Mouse (Mus musculus) hindbrain, embryonic 16.5 days (tissue): ENCODE data around the gene Tenm3. TPM values are rescaled to one million over a fixed set of nuclear protein-coding genes. Genes with fewer than 3 reads are reported as not detected.
A peak's percentile ranks its signal among the peaks of the same experiment; 100 is the strongest.

ENCODE experiments used
- ATAC-seq: fragments of 200-750 bp; cut with Nextera tagmentation; 2 replicates; pipeline ENCODE4 v1.8.0; 2017; ENCODE audit warnings: moderate TSS enrichment, moderate library complexity
- H3K27ac ChIP-seq: fragments of 300-500 bp; sonication (generic); 2 replicates; pipeline ENCODE4 v1.5.1; 2014; ENCODE audit warnings: low read depth, mild to moderate bottlenecking, control low read depth, low read length, moderate library complexity
- H3K27me3 ChIP-seq: fragments of 300-500 bp; sonication (generic); replicated peaks from 2 replicates; pipeline ENCODE4 v1.6.1; 2014; ENCODE audit warnings: low read length; ENCODE audit not compliant: control insufficient read depth, insufficient read depth
- H3K36me3 ChIP-seq: fragments of 300-500 bp; sonication (generic); 2 replicates; pipeline ENCODE4 v1.6.1; 2014; ENCODE audit warnings: mild to moderate bottlenecking, low read length, moderate library complexity, mixed read lengths; ENCODE audit not compliant: control insufficient read depth, insufficient read depth
- H3K4me1 ChIP-seq: fragments of 300-500 bp; sonication (generic); 2 replicates; pipeline ENCODE4 v1.6.1; 2014; ENCODE audit warnings: low read depth, low read length; ENCODE audit not compliant: control insufficient read depth, insufficient read depth
- H3K4me2 ChIP-seq: fragments of 300-500 bp; sonication (generic); 2 replicates; pipeline ENCODE4 v1.6.1; 2014; ENCODE audit warnings: mild to moderate bottlenecking, low read length, control low read depth, moderate library complexity
- H3K4me3 ChIP-seq: fragments of 300-500 bp; sonication (generic); 2 replicates; pipeline ENCODE4 v1.5.1; 2014; ENCODE audit warnings: mild to moderate bottlenecking, low read length, control low read depth, moderate library complexity
- H3K9ac ChIP-seq: fragments of 300-500 bp; sonication (generic); 2 replicates; pipeline ENCODE4 v1.6.1; 2014; ENCODE audit warnings: low read depth, mild to moderate bottlenecking, control low read depth, low read length, moderate library complexity
- H3K9me3 ChIP-seq: fragments of 300-500 bp; sonication (generic); 2 replicates; pipeline ENCODE4 v1.6.1; 2014; ENCODE audit warnings: mild to moderate bottlenecking, low read length, moderate library complexity; ENCODE audit not compliant: control insufficient read depth
- WGBS: fragments of 180-500 bp; shearing (Covaris S2); extraction: QIAGEN DNeasy Blood & Tissue Kit; methylation state at CpG from one replicate; pipeline ENCODE4 v1.1.7; 2014; 5-methylcytosine and 5-hydroxymethylcytosine counted together
- polyA plus RNA-seq: library from polyadenylated mRNA; unstranded; fragments of >200 nt; fragmentation: Nextera tagmentation; extraction: Ambion mirVana; gene quantifications from 2 replicates; pipeline ENCODE4 v1.2.1, GENCODE M21; 2015

Gene Tenm3
- polyA plus RNA-seq, 1 experiment from 2014 or later = 24.2 TPM

DNA sequence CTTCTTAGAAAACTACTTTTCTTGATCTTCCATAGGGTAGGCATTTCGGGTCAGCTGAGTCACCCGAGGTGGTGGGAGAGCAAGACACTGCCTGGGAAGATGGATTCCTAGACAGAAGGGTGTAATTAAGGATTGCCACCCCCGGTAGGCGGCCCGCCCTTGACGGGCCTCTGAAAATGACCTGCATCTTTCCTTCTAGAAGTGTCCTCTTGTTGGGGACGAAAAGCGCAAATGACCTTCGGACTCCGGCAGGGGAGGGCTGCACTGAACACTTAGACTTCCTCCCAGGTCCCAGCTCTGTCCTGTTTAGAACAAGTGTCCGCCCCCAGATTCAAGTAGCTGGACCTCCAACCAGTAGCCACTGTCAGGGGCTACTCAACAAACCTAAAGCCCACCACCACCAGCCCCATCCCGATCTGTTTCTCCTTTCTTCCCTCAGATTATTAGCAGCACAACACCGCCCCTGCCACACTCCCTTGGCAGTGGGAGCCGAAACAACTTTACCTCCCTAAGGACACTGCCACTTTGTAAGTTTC, 687 bp upstream of the Tenm3 start:
- H3K27ac ChIP-seq = 0 out of 2 replicates have a peak overlapping the region, but pooled peaks have one; percentile 8
- H3K4me3 ChIP-seq = peak overlapping the region; percentile 86
- ATAC-seq = no peak
- peak overlapping the region; percentile 91 for H3K4me2 ChIP-seq
- peak overlapping the region; percentile 84 for H3K9ac ChIP-seq
- no peaks in the 10 kb centered on the region for H3K9me3 ChIP-seq
- H3K27me3 ChIP-seq = peaks cover 10% of the 10 kb centered on the region; the same call in 1 of the 2 replicates
- H3K4me1 ChIP-seq = peaks cover 9% of the 10 kb centered on the region
- WGBS = under 1% methylated on average over 14 of the region's 14 CpGs
- H3K36me3 ChIP-seq = no peaks in the 10 kb centered on the region

DNA sequence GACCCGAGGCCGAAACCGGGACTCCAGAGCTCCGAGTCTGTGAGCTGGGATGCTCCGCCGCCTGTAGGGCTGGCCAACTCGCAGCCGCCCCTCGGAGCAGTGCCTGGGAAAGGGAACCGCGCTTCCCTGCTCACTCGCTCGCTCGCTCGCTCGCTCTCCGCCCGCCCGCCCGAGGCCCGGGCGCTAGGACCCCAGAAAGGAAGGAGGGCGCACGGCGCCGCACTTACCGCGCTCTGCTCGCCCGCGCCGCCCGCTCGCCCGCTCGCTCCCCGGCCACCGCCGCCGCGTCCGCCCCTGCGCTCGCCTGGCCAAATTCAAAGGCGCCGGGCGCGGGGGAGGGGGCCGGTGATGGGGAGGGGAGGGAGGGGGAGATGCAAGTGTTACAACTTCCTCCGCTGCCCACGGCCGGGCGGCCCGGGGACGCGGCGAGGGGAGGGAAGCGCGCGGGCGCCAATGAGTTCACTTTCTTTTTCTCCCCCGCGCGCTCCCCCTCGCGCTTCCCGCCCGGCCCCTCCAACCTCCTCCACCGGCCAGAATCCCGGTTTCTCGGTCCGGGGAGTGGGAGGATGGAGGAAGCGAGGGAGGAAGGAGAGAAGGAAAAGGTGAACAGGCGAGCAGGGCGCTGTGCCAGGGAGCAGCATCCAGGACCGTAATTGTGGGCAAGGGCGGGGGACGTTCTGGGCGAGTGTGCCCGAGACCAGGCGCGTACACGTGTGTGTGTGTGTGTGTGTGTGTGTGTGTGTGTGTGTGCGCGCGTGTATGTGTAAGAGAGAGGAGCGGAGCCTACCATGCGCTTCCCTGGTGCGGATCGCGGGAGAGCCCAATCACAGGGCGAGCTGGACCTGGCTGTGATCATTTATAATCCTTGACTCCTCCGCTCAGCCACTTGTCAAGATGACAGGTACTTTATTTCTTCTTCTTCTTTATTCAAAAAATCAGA, 490 bp downstream of the Tenm3 start:
- peaks cover 10% of the 10 kb centered on the region; the same call in 1 of the 2 replicates for H3K27me3 ChIP-seq
- H3K4me1 ChIP-seq = peaks cover 9% of the 10 kb centered on the region
- peak overlapping the region; percentile 86 for H3K4me3 ChIP-seq
- no peaks in the 10 kb centered on the region for H3K9me3 ChIP-seq
- peak overlapping the region; percentile 91 for H3K4me2 ChIP-seq
- peak overlapping the region; percentile 85 for H3K27ac ChIP-seq
- peak overlapping the region; percentile 84 for H3K9ac ChIP-seq
- peak; percentile 85 for ATAC-seq
- under 1% methylated on average over 70 of the region's 93 CpGs for WGBS
- no peaks in the 10 kb centered on the region for H3K36me3 ChIP-seq

DNA sequence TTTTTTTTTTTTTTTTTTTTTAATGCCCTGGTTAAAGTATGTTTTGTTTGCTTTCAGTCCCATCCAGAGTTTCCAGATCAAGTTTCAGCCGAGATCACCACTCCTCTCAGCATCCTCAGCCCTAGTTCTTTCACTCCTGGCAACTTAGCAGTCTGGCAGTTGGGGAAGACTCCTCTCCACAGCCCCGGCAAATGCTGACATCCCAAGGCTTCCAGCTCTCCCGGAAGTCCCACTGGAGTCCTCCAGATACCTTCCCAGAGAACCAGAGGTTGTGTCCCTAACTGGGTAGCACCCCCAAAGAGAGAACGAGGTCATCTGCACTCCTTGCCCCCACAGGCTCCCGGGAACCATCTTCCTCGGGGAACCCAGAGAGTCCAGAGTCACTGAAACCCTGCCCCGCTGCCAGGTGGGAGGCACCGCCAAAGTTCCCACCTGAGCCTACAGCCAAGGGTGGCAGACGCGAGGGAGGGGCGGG, 1.2 kb downstream of the Tenm3 start:
- Histone ChIP-seq H3K27me3 (peaks cover 8% of the 10 kb centered on the region; the same call in 1 of the 2 replicates), H3K4me3 (peak overlapping the region; percentile 86), H3K27ac (peak overlapping the region; percentile 85), H3K9ac (peak overlapping the region; percentile 84), H3K4me2 (peak overlapping the region; percentile 91), H3K4me1 (peaks cover 9% of the 10 kb centered on the region), H3K9me3 (no peaks in the 10 kb centered on the region), H3K36me3 (no peaks in the 10 kb centered on the region)
- 2% methylated on average over 11 of the region's 11 CpGs for WGBS
- ATAC-seq = peak; percentile 3

DNA sequence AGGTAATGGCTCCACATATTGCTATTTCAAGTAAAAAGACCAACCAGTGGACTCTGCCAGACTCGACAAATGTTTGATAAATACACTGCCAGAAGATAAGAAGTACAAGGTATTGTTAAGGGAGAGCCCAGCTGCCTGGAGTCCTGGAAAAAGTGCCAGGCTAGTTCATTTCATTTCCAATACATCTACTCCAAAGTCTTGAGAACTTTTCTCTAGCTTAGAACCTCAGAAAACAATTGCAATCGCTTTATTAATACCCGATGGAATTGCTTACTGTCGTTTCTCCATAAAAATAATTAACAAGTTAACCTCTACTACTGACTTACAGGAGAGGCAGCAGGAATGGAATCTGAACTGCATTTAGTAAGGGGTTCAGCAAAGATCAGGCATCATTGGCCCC, 1.7 kb downstream of the Tenm3 start:
- Histone ChIP-seq H3K27me3 (peaks cover 8% of the 10 kb centered on the region; the same call in 1 of the 2 replicates), H3K36me3 (no peaks in the 10 kb centered on the region), H3K4me2 (peak overlapping the region; percentile 91), H3K4me3 (peak overlapping the region; percentile 86), H3K27ac (no peak overlapping the region), H3K9ac (no peak overlapping the region), H3K9me3 (no peaks in the 10 kb centered on the region), H3K4me1 (peaks cover 9% of the 10 kb centered on the region)
- no peak for ATAC-seq
- WGBS = 10% methylated on average over 4 of the region's 4 CpGs

DNA sequence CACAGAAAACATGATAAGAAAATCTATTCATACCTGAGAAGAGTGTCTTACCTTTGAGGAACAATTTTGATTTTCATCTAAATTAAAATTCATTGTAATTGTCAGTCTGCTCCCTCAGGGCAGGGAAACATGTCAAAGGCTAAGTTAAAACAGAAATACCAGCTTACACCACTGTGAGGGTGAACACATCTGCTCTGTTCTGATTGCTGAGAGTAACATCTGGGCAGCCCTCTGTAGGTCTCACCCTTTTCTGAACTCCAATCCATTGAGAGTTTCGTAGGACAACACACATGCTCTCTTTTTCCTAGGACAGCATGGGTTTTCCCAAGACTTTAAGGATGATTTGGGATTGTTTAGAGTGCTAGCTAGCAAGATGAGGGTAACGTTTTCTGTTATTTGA, 8.0 kb downstream of the Tenm3 start:
- Histone ChIP-seq H3K27ac (no peak overlapping the region), H3K9me3 (no peaks in the 10 kb centered on the region), H3K4me3 (no peak overlapping the region), H3K4me2 (no peak overlapping the region), H3K9ac (no peak overlapping the region), H3K4me1 (no peaks in the 10 kb centered on the region), H3K36me3 (no peaks in the 10 kb centered on the region), H3K27me3 (peaks cover 3% of the 10 kb centered on the region; the same call in 1 of the 2 replicates)
- no peak for ATAC-seq
- 70% methylated on average over 2 of the region's 2 CpGs for WGBS

DNA sequence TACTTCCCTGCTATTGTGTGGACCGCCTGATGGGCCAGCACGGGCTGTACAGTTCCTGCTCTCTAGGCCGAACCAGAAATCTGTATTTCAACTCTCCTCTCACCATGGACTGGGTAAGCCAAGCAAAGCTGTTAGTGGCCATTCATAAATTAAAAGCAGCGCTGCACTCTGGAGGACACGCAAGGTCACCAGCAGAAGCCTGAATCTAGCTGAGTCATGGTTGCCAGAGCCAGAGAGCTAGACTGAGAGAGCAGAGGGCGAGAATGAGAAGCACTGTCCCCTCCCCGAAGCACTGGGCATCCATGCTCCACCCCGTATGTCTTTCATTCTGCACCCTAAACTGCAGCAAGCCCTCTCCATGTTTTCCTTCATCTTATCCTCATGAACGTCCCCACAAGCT, 16.3 kb downstream of the Tenm3 start:
- H3K4me3 ChIP-seq = no peak overlapping the region
- H3K27ac ChIP-seq = no peak overlapping the region
- WGBS = 76% methylated on average over 9 of the region's 9 CpGs
- no peak overlapping the region for H3K9ac ChIP-seq
- H3K27me3 ChIP-seq = no peaks in the 10 kb centered on the region
- H3K4me1 ChIP-seq = no peaks in the 10 kb centered on the region
- H3K4me2 ChIP-seq = no peak overlapping the region
- H3K36me3 ChIP-seq = no peaks in the 10 kb centered on the region
- no peak for ATAC-seq
- H3K9me3 ChIP-seq = no peaks in the 10 kb centered on the region

DNA sequence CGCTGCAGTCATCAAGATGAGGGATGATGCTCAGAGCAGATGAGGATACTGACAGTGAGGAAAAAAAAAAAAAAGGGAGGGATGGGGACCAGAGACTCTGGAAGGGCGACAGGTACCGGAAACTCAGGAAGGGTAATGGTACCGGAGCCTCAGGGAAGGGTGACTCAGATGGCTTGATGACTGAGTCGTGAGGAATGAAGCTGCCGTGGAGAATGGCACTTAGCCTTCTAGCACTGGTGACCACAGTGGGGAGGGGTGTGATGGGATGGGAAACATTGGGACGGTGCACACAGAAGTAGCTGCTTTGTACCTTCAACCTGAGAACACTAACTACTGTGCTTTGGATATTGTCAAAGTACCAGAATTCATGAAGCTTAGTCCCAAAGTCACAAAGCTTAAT, 18.1 kb downstream of the Tenm3 start:
- Histone ChIP-seq H3K4me3 (no peak overlapping the region), H3K27me3 (no peaks in the 10 kb centered on the region), H3K4me1 (no peaks in the 10 kb centered on the region), H3K36me3 (no peaks in the 10 kb centered on the region), H3K4me2 (no peak overlapping the region), H3K9me3 (no peaks in the 10 kb centered on the region), H3K9ac (no peak overlapping the region), H3K27ac (no peak overlapping the region)
- ATAC-seq = no peak
- 94% methylated on average over 7 of the region's 7 CpGs for WGBS

DNA sequence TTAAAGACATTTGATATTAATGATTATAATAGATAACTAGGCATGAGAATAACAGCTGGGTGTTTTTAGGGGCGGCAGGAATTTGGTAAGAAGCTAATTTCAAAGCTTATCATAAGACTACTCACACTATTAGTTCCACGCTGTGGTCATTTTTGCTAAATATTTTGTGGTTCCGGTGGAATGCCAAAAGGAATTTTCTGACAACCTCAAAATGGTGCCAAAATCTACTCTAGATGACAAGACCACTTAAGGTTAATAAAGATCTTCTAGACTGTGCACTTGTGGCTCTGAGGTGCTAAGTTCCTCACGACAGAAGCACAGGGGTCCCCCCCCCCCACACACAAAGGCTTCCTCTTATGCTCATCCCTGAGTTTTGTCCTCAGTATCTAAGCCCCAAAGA, 21.5 kb downstream of the Tenm3 start:
- Histone ChIP-seq H3K9me3 (no peaks in the 10 kb centered on the region), H3K27ac (no peak overlapping the region), H3K4me3 (no peak overlapping the region), H3K9ac (no peak overlapping the region), H3K27me3 (no peaks in the 10 kb centered on the region), H3K36me3 (no peaks in the 10 kb centered on the region), H3K4me2 (no peak overlapping the region), H3K4me1 (0 out of 2 replicates have a peak, but pooled peaks cover 2% of the 10 kb centered on the region)
- no peak for ATAC-seq
- WGBS = 90% methylated on average over 4 of the region's 4 CpGs

DNA sequence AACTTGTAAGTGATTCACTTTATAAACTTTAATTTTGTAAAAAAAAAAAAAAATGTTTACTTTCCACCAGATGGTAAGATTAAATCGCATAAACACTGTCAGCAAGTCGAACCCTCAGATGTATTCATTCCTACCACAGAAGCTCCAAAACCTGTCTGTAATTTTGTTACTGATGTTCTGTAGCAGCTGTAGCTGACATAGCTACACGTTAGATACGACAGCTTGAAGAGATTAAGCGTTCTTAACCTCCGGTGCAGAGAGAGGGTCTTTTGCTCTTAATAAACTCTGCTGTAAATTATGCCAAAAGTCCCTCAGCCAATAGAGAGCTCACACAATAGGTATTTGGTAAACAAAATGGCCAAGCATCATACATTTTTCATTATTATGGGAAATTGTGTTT, 23.8 kb downstream of the Tenm3 start:
- Histone ChIP-seq H3K27ac (no peak overlapping the region), H3K27me3 (no peaks in the 10 kb centered on the region), H3K4me1 (0 out of 2 replicates have a peak, but pooled peaks cover 2% of the 10 kb centered on the region), H3K36me3 (no peaks in the 10 kb centered on the region), H3K4me3 (no peak overlapping the region), H3K9ac (no peak overlapping the region), H3K4me2 (no peak overlapping the region), H3K9me3 (no peaks in the 10 kb centered on the region)
- 45% methylated on average over 6 of the region's 6 CpGs for WGBS
- ATAC-seq = no peak
